ENCODE assay signal across 9 mouse cellular contexts in genomic region chr13:112084484-112085278, GRCm38 (mm10).
DNase-seq lines count a peak whose midpoint lies in the region; ATAC-seq and TF ChIP-seq lines count a peak whose summit lies in the region.
"Had no signal": no experiment of that assay in that cellular context is flagged by ENCODE, and none has a peak within 500 bp of the region (broad histone marks: within the 10 kb centered on the region; RNA-seq: fewer than 3 reads in every experiment).

No protein-coding gene starts in this region.

- peak overlapping the region; percentile 11; the same call in 1 of the 2 replicates for H3K4me2 ChIP-seq in lung, embryonic 15.5 days
- H3K4me2 ChIP-seq in forebrain, postnatal 0 days (ENCODE audit: low read depth), result 0 out of 2 replicates have a peak overlapping the region, but pooled peaks have one; percentile 14
- H3K4me2 ChIP-seq in intestine, embryonic 16.5 days (ENCODE audit: low read depth, low read length), result peak overlapping the region; percentile 4; the same call in 1 of the 2 replicates
- H3K4me2 ChIP-seq: liver, embryonic 13.5 days had no signal

- H3K36me3 ChIP-seq in lung, embryonic 15.5 days, result no peaks in the 10 kb centered on the region
- H3K36me3 ChIP-seq in forebrain, postnatal 0 days (ENCODE audit: insufficient read depth), result no peaks in the 10 kb centered on the region
- no peaks in the 10 kb centered on the region for H3K36me3 ChIP-seq in intestine, embryonic 16.5 days (ENCODE audit: control insufficient read depth, insufficient read depth, low read length)
- H3K36me3 ChIP-seq: liver, embryonic 13.5 days had no signal

- WGBS in lung, embryonic 15.5 days, result 38% methylated on average over 15 of the region's 15 CpGs
- 41% methylated on average over 15 of the region's 15 CpGs for WGBS in forebrain, postnatal 0 days
- WGBS in intestine, embryonic 16.5 days, result 52% methylated on average over 15 of the region's 15 CpGs

- H3K9ac ChIP-seq in lung, embryonic 15.5 days, result no peak overlapping the region
- H3K9ac ChIP-seq in forebrain, postnatal 0 days, result no peak overlapping the region
- H3K9ac ChIP-seq in intestine, embryonic 16.5 days (ENCODE audit: low read depth, low read length), result no peak overlapping the region
- H3K9ac ChIP-seq: liver, embryonic 13.5 days had no signal

- peak overlapping the region; percentile 32 for H3K27ac ChIP-seq in lung, embryonic 15.5 days
- H3K27ac ChIP-seq in forebrain, postnatal 0 days (ENCODE audit: low read depth, low read length), result no peak overlapping the region
- peak overlapping the region; percentile 5; the same call in 1 of the 2 replicates for H3K27ac ChIP-seq in intestine, embryonic 16.5 days (ENCODE audit: low read length)
- H3K27ac ChIP-seq: liver, embryonic 13.5 days had no signal

- H3K27me3 ChIP-seq in lung, embryonic 15.5 days, result no peaks in the 10 kb centered on the region
- H3K27me3 ChIP-seq in forebrain, postnatal 0 days (ENCODE audit: insufficient read depth, low read length), result no peaks in the 10 kb centered on the region; the same call in 1 of the 2 replicates
- H3K27me3 ChIP-seq in intestine, embryonic 16.5 days (replicated peaks; ENCODE audit: control insufficient read depth, insufficient read depth, low read length), result no peaks in the 10 kb centered on the region

- TF ChIP-seq CTCF in forebrain, postnatal 0 days (IDR thresholded peaks at IDR 0.05; ENCODE audit: low read depth), result no peak

- no peak overlapping the region for H3K4me3 ChIP-seq in lung, embryonic 15.5 days
- H3K4me3 ChIP-seq in forebrain, postnatal 0 days (ENCODE audit: low read depth, low read length), result no peak overlapping the region
- H3K4me3 ChIP-seq in intestine, embryonic 16.5 days (ENCODE audit: low read length), result no peak overlapping the region
- H3K4me3 ChIP-seq: liver, embryonic 13.5 days had no signal

- H3K9me3 ChIP-seq in lung, embryonic 15.5 days, result no peaks in the 10 kb centered on the region
- H3K9me3 ChIP-seq in forebrain, postnatal 0 days (ENCODE audit: low read length), result no peaks in the 10 kb centered on the region
- H3K9me3 ChIP-seq in intestine, embryonic 16.5 days (ENCODE audit: control insufficient read depth, low read length), result no peaks in the 10 kb centered on the region; the same call in 1 of the 2 replicates
- H3K9me3 ChIP-seq: liver, embryonic 13.5 days had no signal

- peaks cover 40% of the 10 kb centered on the region for H3K4me1 ChIP-seq in lung, embryonic 15.5 days
- H3K4me1 ChIP-seq in forebrain, postnatal 0 days (ENCODE audit: insufficient read depth), result no peaks in the 10 kb centered on the region
- 0 out of 2 replicates have a peak, but pooled peaks cover 10% of the 10 kb centered on the region for H3K4me1 ChIP-seq in intestine, embryonic 16.5 days (ENCODE audit: control insufficient read depth, insufficient read depth, low read length)

- no peak for DNase-seq in lung, postnatal 36 days
- DNase-seq in forebrain, postnatal 0 days, result peak; percentile 32
- no peak for DNase-seq in adrenal gland, adult 2 months
- DNase-seq in urinary bladder, postnatal 10 days (ENCODE audit: low spot score), result no peak
- DNase-seq: liver, embryonic 13.5 days; thymus, postnatal 4 days had no signal

- no peak for ATAC-seq in lung, embryonic 15.5 days (ENCODE audit: borderline replicate concordance, extremely low read depth, low FRiP score, low TSS enrichment)
- ATAC-seq in forebrain, postnatal 0 days, result peak; percentile 61; the same call in 1 of the 2 replicates
- ATAC-seq in intestine, embryonic 16.5 days, result no peak
- 0 out of 2 replicates have a peak, but pooled peaks have one; percentile 3 for ATAC-seq in neutrophil, adult 5-6 weeks (ENCODE audit: extremely low read depth, insufficient number of reproducible peaks, low FRiP score, poor library complexity, severe bottlenecking)

Comparison
In these comparisons a context has a peak if more than half of its experiments do, and no peak if none do; other contexts are left out.
1. ATAC-seq: peak in forebrain, postnatal 0 days (single experiment) and neutrophil, adult 5-6 weeks (single experiment); none in lung, embryonic 15.5 days (single experiment) and intestine, embryonic 16.5 days (single experiment).
2. Peak in every context shown above with its lines, with median percentiles within 50 percentile points of each other: H3K4me2 ChIP-seq.